Mouse (Mus musculus): Measurements from ENCODE around the gene Abca14. TPM values are rescaled to one million over a fixed set of nuclear protein-coding genes. Genes with fewer than 3 reads are reported as not detected.

The Abca14 gene
- polyA plus RNA-seq, 1 experiment from 2014 or later = not detected

GRCm38 (mm10) chr7:120181401-120182230, 22.1 kb upstream of the Abca14 start:
- no peak overlapping the region for H3K4me2 ChIP-seq
- no peaks in the 10 kb centered on the region for H3K4me1 ChIP-seq
- no peak for ATAC-seq (ENCODE audit: insufficient read depth, low FRiP score, low read depth)
- no peaks in the 10 kb centered on the region for H3K36me3 ChIP-seq
- H3K27me3 ChIP-seq (replicated peaks) = no peaks in the 10 kb centered on the region
- no peaks in the 10 kb centered on the region for H3K9me3 ChIP-seq
- no peak overlapping the region for H3K4me3 ChIP-seq (replicated peaks)
- H3K27ac ChIP-seq = no peak overlapping the region
- H3K9ac ChIP-seq = no peak overlapping the region
- whole genome bisulfite sequencing = 83% methylated on average over 4 of the region's 4 CpGs

GRCm38 (mm10) chr7:120182891-120183290, 20.9 kb upstream of the Abca14 start:
- no peak for ATAC-seq (ENCODE audit: insufficient read depth, low FRiP score, low read depth)
- no peak overlapping the region for H3K27ac ChIP-seq
- H3K4me2 ChIP-seq = no peak overlapping the region
- H3K9ac ChIP-seq = no peak overlapping the region
- H3K4me3 ChIP-seq (replicated peaks) = no peak overlapping the region
- H3K27me3 ChIP-seq (replicated peaks) = no peaks in the 10 kb centered on the region
- H3K4me1 ChIP-seq = no peaks in the 10 kb centered on the region
- no peaks in the 10 kb centered on the region for H3K9me3 ChIP-seq
- no peaks in the 10 kb centered on the region for H3K36me3 ChIP-seq

- Histone ChIP-seq H3K4me2 (no peak overlapping the region), H3K9ac (no peak overlapping the region), H3K9me3 (no peaks in the 10 kb centered on the region), H3K4me1 (no peaks in the 10 kb centered on the region), H3K36me3 (no peaks in the 10 kb centered on the region), H3K27me3 (replicated peaks) (no peaks in the 10 kb centered on the region), H3K27ac (no peak overlapping the region), H3K4me3 (replicated peaks) (no peak overlapping the region)
- ATAC-seq (ENCODE audit: insufficient read depth, low FRiP score, low read depth) = no peak
- 85% methylated on average over 5 of the region's 5 CpGs for WGBS
These were observed 14.8 kb upstream of the Abca14 start for GRCm38 (mm10) chr7:120188946-120189345.

GRCm38 (mm10) chr7:120189369-120190149, 14.2 kb upstream of the Abca14 start:
- Histone ChIP-seq H3K4me3 (replicated peaks) (no peak overlapping the region), H3K9ac (no peak overlapping the region), H3K9me3 (no peaks in the 10 kb centered on the region), H3K4me2 (no peak overlapping the region), H3K36me3 (no peaks in the 10 kb centered on the region), H3K27me3 (replicated peaks) (no peaks in the 10 kb centered on the region), H3K4me1 (no peaks in the 10 kb centered on the region), H3K27ac (no peak overlapping the region)
- 50% methylated on average over 8 of the region's 8 CpGs for WGBS
- peak; percentile 66; the same call in 1 of the 2 replicates for ATAC-seq (ENCODE audit: insufficient read depth, low FRiP score, low read depth)

DNA sequence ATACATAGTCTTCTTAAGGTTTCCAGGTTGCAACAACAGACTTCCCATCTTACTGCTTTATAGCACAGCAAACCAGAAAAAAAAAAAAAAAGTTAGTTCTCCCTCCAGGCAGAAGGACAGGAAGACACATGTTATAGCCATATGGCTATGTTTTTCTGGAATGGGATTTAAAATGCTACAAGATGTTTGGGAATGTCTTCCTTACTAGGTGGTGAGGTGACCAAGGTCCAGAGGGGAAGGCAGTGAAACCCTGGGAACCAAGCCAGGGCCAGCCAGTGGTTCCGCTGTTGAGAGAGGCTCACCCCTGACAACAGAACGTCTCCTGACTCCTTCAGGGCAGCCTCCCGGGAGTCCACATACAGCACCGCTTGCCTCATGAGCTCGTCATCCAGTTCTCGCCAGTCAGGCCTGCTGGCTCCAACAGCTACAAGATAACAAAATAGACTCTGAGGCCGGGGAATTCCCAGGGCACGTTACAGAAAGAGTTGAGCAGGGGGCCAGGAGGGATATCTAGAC, 13.6 kb upstream of the Abca14 start:
- WGBS = 45% methylated on average over 8 of the region's 8 CpGs
- H3K4me2 ChIP-seq = no peak overlapping the region

GRCm38 (mm10) chr7:120192207-120192606, 11.6 kb upstream of the Abca14 start:
- ATAC-seq (ENCODE audit: insufficient read depth, low FRiP score, low read depth) = no peak
- Histone ChIP-seq H3K9ac (no peak overlapping the region), H3K4me3 (replicated peaks) (no peak overlapping the region), H3K27me3 (replicated peaks) (no peaks in the 10 kb centered on the region), H3K4me2 (no peak overlapping the region), H3K36me3 (no peaks in the 10 kb centered on the region), H3K4me1 (no peaks in the 10 kb centered on the region), H3K27ac (no peak overlapping the region), H3K9me3 (no peaks in the 10 kb centered on the region)
- WGBS = 38% methylated on average over 3 of the region's 3 CpGs

More for the DNA sequence above, 13.6 kb upstream of the Abca14 start:
- Histone ChIP-seq H3K36me3 (no peaks in the 10 kb centered on the region), H3K27ac (no peak overlapping the region), H3K4me3 (replicated peaks) (no peak overlapping the region), H3K9me3 (no peaks in the 10 kb centered on the region), H3K9ac (no peak overlapping the region), H3K27me3 (replicated peaks) (no peaks in the 10 kb centered on the region), H3K4me1 (no peaks in the 10 kb centered on the region)
- no peak for ATAC-seq (ENCODE audit: insufficient read depth, low FRiP score, low read depth)

- no peaks in the 10 kb centered on the region for H3K27me3 ChIP-seq (replicated peaks)
- H3K27ac ChIP-seq = no peak overlapping the region
- no peak overlapping the region for H3K4me2 ChIP-seq
- no peaks in the 10 kb centered on the region for H3K36me3 ChIP-seq
- no peak for ATAC-seq (ENCODE audit: insufficient read depth, low FRiP score, low read depth)
- no peak overlapping the region for H3K4me3 ChIP-seq (replicated peaks)
- no peaks in the 10 kb centered on the region for H3K9me3 ChIP-seq
- WGBS = 74% methylated on average over 6 of the region's 6 CpGs
- no peaks in the 10 kb centered on the region for H3K4me1 ChIP-seq
- no peak overlapping the region for H3K9ac ChIP-seq
These were observed 10.9 kb upstream of the Abca14 start for GRCm38 (mm10) chr7:120192816-120193215.

DNA sequence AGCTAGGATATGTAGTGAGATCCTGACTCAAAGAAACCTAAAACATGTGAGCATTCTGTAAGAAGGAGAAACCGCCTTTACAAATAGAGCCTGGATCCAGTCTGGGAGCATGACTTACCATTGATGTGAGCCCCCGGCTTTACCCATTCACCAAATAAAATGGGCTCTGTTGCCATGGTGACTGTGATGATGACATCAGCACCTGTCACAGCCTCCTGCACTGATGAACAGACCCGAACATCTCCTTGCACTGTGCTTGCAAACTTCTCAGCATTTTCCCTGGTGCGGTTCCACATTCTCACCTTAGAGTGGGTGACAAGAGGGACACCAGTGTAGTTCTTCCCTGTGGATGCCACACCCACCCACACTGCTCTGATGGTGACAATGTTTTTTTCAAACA, 8.6 kb upstream of the Abca14 start:
- Histone ChIP-seq H3K9ac (no peak overlapping the region), H3K4me2 (no peak overlapping the region), H3K9me3 (no peaks in the 10 kb centered on the region), H3K4me3 (replicated peaks) (no peak overlapping the region), H3K27me3 (replicated peaks) (no peaks in the 10 kb centered on the region), H3K36me3 (no peaks in the 10 kb centered on the region), H3K4me1 (no peaks in the 10 kb centered on the region), H3K27ac (no peak overlapping the region)
- 82% methylated on average over 4 of the region's 4 CpGs for WGBS
- ATAC-seq (ENCODE audit: insufficient read depth, low FRiP score, low read depth) = no peak

- peak overlapping the region; percentile 24 for H3K4me3 ChIP-seq (replicated peaks)
- peaks cover 8% of the 10 kb centered on the region; the same call in 1 of the 2 replicates for H3K4me1 ChIP-seq
- H3K36me3 ChIP-seq = no peaks in the 10 kb centered on the region
- H3K9me3 ChIP-seq = no peaks in the 10 kb centered on the region
- no peak overlapping the region for H3K27ac ChIP-seq
- H3K27me3 ChIP-seq (replicated peaks) = peaks cover 19% of the 10 kb centered on the region
- no peak for ATAC-seq (ENCODE audit: insufficient read depth, low FRiP score, low read depth)
- peak overlapping the region; percentile 53 for H3K4me2 ChIP-seq
- H3K9ac ChIP-seq = no peak overlapping the region; the same call in 1 of the 2 replicates
- WGBS = 2% methylated on average over 14 of the region's 14 CpGs
These were observed 2.5 kb upstream of the Abca14 start for GRCm38 (mm10) chr7:120201231-120201744.

DNA sequence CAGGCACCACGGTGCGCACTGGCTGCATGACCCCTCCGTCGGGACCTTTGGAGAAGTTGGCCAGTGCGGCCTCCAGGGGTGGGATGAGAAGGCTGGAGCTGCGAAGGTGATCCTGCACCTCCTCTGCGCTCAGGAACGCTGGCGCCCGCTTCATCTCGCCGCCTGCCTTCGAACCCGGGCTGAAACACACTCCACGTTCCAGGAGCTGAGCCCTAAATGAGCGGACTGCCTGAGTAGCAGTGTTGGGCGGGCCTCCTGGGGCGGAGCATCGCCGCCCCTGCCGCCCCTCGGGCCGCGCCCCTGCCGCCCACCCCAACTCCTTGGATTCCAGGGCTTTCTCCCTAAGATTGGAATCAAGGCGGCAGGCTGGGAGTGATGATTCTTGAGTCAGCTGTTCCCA, 2.0 kb upstream of the Abca14 start, which contains the start of gene Crym:
Crym (minus strand) TSS at position 341 of the 400 bp plus-strand sequence.
- ATAC-seq (ENCODE audit: insufficient read depth, low FRiP score, low read depth) = no peak
- Histone ChIP-seq H3K4me3 (replicated peaks) (peak within 1 kb of the TSS; percentile 24), H3K9ac (no peak within 1 kb of the TSS; the same call in 1 of the 2 replicates), H3K9me3 (no peaks in the 10 kb centered on the region), H3K4me1 (peaks cover 8% of the 10 kb centered on the region; the same call in 1 of the 2 replicates), H3K27ac (no peak within 1 kb of the TSS), H3K36me3 (no peaks in the 10 kb centered on the region), H3K4me2 (peak within 1 kb of the TSS; percentile 53), H3K27me3 (replicated peaks) (peaks cover 19% of the 10 kb centered on the region)
- 4% methylated on average over 26 of the region's 26 CpGs for WGBS

DNA sequence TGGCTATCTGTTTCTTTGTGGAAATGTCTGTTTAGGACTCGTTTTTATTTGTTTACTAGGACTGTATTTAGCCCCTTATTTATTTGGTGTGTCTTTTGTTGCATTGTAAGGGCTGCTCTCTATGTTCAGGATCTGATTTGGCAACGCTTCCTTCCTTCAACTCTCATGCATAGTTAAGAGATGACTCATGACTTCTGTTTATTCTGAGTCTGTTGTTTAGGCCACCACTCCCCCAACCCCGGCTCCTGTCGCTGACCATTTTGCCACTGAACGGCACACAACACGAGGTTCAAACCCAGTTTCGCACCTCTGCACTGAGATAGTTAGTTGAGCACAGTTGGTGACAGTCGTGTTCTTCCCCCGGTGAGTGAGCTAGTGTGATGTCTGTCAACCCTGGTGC, 2.2 kb downstream of the Abca14 start:
- H3K4me2 ChIP-seq = peak overlapping the region; percentile 6; the same call in 1 of the 2 replicates
- no peaks in the 10 kb centered on the region for H3K9me3 ChIP-seq
- no peaks in the 10 kb centered on the region for H3K36me3 ChIP-seq
- WGBS = 40% methylated on average over 9 of the region's 9 CpGs
- H3K4me1 ChIP-seq = peaks cover 8% of the 10 kb centered on the region; the same call in 1 of the 2 replicates
- H3K27ac ChIP-seq = no peak overlapping the region
- H3K9ac ChIP-seq = no peak overlapping the region
- no peak for ATAC-seq (ENCODE audit: insufficient read depth, low FRiP score, low read depth)
- no peak overlapping the region for H3K4me3 ChIP-seq (replicated peaks)
- H3K27me3 ChIP-seq (replicated peaks) = peaks cover 12% of the 10 kb centered on the region

GRCm38 (mm10) chr7:120228541-120228940, 24.8 kb downstream of the Abca14 start:
- no peaks in the 10 kb centered on the region for H3K27me3 ChIP-seq (replicated peaks)
- no peak overlapping the region for H3K4me3 ChIP-seq (replicated peaks)
- no peaks in the 10 kb centered on the region for H3K4me1 ChIP-seq
- H3K9ac ChIP-seq = no peak overlapping the region
- H3K36me3 ChIP-seq = no peaks in the 10 kb centered on the region
- no peak for ATAC-seq (ENCODE audit: insufficient read depth, low FRiP score, low read depth)
- H3K4me2 ChIP-seq = no peak overlapping the region
- no peak overlapping the region for H3K27ac ChIP-seq
- no peaks in the 10 kb centered on the region for H3K9me3 ChIP-seq
